Mouse (Mus musculus): ENCODE measurements at regions not wholly inside any gene's neighbourhood (a gene's known extent, or its start where the extent isn't known, plus 50 kb on each side); places are given as distances from the start of the nearest gene placed in this dataset.

DNA sequence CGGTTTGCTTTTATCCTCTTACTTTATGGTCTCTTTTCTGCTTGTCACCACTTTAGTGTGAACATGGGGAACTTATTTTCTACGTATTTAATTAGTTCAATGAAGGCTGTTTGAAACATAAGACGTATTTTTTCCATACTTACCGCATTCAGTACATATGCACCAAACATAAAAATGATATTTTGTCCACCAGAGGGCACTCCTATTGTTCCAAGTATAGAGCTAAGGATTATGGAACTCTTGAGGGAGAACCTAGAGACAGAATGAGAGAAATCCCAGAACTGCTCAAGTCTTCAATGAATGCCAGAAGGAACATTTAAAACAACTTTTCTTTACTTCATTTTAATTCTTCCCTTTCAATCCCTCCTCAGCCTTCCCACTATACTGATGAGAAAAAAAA, 403.4 kb upstream of the Kif18a start:
- TF ChIP-seq CTCF (IDR thresholded peaks at IDR 0.05) = peak; percentile 52
- TF ChIP-seq EP300 (IDR thresholded peaks at IDR 0.05; ENCODE audit: insufficient read depth, low read depth, low read length) = no peak
- no peak for TF ChIP-seq POLR2A (IDR thresholded peaks at IDR 0.05; ENCODE audit: insufficient read depth, low read depth, low read length)

Data from heart, adult 2 months (tissue).